Mouse (Mus musculus): ENCODE results near the gene 1700047I17Rik2.
"Not testable (repeated sequence)": the region's sequence is repeated elsewhere in the genome, so short reads cannot be mapped to it uniquely, and the experiment has no call there.

DNA sequence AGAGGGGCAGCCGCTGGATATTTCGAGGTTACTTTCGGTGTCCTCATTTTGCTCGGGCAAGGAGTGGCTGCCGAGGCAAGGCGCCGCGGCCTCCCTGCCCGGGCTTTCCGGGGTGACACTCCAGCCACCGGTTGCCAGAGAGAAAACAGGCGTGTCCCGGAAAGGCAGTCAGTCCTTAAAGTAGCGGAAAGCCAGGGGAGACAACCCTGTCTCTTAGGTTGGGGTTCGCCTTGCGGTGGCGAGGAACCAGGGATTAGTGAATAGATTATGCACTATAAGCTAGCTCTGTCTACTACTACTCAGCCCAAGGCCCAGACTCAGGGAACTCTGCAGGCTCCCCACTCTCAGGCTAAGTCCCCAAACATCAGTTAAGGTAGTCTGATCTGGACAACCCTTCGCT is 407 bp downstream of the 1700047I17Rik2 start:
- TF ChIP-seq CTCF (IDR thresholded peaks at IDR 0.05; ENCODE audit: low read depth, low read length); POLR2A (IDR thresholded peaks at IDR 0.05; ENCODE audit: borderline replicate concordance, low read depth, low read length): not testable (repeated sequence)

All from bone marrow macrophage, adult 2 months (primary cell).